Mouse (Mus musculus) spleen, postnatal 10 days (tissue): ENCODE measurements around the gene Gga2.

Experiments
- DNase-seq, 2 experiments: peaks; one replicate each; pipeline ENCODE4 v3.0.0; 2021 to 2022; ENCODE audit warnings: low spot score in 2 of 2

Gene Gga2

DNA sequence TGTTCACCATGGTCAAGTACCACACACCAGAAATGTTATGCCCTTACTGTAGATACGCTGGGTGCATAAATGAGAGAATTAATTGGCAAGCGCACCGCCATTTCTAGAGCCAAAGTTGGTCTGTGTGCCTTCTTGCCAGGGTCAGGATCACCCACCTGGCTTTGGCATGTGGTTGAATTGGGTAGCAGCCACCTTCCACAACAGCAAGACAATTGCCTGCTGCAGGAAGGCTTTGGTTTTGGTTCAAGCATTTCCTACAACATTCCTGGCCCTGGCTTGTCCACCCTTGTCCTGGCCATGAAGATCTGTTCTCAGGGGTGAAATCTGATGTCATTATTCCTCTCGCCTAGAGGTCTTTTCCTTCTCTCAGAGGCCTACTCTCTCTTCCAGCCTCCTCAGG, 8.7 kb downstream of the Gga2 start:
- no peak for DNase-seq

DNA sequence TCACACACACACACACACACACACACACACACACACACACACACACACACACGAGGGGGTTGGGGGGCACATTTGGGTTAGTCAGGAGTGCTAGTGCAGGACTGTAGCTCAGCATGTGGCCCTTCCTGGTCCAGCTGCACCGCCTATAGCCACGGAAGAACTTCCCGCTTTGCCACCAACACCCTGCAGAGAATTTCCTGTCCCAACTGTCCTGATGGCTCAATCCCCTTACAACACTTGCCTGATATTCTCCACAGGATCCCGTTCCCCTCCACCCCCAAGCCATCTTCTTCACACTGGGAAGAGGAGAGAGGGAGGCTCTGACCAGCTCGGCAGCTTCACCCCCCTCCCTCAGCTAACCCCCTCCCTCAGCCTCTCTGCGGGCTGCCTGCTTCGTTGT, 20.6 kb downstream of the Gga2 start:
- DNase-seq = no peak

DNA sequence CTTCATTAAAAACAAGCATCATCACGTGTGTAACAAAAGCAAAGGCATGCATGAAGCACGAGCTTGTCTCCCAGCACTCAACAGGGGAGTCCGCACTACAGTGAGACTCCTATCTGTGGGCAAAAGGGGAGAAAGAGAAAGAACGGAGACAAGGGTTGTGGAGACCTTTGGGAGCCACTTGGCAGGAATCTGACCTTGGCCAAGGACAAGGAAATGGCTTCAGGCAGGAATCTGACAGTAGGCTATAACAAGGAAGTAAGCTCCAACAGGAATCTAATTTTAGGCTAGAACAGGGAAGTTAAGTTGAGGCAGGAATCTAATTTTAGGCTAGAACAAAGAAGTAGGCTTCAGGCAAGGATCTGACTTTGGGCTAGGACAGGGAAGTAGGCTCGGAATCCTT, 25.1 kb downstream of the Gga2 start:
- DNase-seq = no peak

DNA sequence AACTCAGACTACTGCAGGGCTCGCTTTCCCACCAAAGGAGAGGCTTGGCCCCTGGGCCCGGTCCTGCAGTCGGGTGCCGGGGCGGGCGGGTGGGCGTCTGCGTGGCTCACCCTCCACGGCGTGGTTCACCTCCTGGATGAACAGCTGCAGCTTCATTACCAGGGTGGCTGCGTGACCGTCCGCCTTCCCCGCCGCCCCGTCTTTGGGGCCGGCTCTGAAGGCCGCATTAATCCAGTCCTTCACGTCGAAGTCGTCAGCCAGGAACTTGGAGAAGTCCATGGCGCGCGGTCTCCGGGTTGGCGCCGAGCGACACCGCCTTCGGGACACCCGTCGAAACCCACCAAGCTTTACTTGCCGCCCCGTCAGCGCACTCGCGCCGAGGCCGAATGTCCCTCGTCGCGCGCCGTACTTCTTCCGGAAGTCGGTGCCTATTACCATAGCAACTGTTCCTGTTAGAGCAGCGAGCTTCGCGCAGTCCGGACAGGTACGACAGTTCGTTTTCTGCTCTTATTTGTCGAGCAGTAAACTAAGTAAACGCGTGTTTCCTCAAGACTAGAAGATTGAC, 39.6 kb downstream of the Gga2 start, which contains the start of gene Cog7:
Gene Cog7, minus strand, starts transcription at position 405 of the 565 bp plus-strand sequence.
- peak; percentile 93 to 96 for DNase-seq

DNA sequence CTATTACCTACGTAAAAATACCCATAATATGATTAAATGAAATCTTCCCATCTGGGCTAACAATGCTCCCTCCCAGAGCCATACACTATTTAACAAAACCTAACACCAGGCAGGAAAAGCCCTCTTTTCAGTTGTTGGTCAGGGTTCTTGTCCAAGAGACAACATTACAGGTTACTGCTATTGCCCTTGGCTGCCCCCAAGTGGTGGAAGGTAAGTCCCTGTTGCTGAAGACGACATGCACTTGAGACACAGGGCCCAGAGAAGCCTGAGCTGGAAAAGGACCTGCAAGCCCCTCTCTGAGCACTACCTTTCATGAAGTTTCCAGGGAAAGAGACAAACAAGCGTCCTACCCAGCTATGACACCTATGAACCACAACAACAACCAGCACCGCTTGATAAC, 46.0 kb downstream of the Gga2 start:
- DNase-seq = peak; percentile 42 to 81

DNA sequence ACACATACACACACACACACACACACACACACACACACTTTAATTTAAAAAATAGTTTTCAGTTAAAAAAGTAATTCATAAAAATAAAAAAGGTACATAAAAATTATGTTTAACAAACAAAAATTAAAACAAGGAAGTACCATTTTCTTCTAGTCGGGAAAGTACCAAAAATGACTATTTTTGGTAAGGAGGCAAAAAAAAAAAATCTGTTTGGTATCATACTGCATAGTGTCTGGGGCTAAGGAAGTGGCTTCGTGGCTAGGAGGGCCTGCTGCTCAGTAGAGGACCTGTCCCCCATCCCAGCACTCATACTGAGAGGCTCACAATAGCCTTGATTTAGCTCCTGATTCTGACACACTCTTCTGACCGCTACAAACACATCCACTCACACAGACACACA, 49.3 kb downstream of the Gga2 start:
- DNase-seq = no peak

DNA sequence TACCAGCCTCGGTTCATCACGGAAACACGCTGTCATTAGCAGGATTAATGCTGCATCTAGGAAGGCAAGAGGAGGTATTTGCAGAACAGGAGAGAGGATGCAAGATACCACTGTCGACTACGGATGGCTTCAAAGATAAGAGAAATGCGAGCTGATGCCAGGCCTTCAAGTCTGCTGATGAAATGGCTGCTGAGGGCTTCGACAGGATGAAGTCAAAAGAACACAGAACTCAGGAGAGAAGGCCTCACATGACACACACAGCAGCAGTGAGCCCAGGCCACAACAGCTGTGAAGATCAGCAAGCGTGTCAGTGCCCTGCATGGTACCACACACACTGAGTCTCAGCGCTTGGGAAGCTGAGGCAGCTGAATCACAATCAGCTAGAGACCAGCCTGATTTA, 50.8 kb downstream of the Gga2 start:
- no peak for DNase-seq

DNA sequence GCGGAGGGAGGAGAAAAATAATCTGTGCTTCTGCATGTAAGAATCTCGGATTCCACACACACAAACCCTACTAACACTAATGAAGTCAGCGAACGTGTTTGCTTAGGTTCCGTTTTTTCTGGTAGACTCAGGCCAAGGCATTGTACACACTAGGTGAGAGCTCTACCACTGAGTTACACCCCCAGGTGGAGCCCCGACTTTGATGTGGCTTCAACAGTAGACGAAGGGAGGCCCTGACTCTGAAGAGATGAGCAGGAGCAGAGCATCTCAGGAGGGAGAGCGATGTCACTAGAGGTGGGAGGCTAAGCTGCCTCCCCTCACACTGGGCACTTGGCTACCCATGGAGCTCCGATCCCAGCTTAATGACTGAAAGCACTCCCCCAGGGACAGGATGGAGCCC, 52.2 kb downstream of the Gga2 start:
- DNase-seq = no peak

DNA sequence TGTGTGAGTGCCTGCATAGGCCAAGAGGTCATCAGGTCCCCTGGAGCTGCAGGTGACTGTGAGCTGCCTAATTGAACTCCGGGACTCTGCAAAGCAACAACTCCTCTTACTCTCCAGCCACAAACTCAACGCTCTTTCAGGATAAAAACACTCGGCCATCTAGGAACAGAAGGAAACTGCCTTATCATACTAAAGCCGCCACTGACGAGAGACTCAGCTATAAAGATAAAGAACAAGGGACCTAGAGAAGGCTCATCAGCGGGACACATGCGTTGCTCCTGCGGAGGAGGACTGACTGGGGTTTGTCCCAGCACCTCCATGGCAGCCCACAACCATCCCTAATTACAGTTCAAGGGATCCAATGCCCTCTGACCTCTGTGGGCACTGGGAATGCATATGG, 52.8 kb downstream of the Gga2 start:
- DNase-seq = no peak

DNA sequence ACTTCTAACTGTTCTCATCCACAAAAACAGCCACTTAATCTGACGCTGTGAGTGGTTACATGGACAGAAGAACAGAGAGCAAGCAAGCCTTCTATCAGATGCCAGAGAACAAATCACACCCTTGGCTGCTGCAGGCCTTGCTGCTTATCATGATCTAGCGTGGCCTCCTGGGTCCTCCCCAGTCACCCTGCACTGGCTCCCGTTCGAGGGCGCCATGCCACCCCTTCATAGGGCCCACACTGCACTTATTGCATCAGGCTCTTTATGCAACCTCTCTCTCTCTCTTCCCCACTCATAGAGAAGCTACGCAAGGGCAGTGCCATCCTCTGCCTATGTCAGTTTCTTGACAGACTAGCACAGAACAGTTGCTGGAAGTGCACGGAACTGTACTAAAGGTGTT, 54.9 kb downstream of the Gga2 start:
- no peak for DNase-seq

DNA sequence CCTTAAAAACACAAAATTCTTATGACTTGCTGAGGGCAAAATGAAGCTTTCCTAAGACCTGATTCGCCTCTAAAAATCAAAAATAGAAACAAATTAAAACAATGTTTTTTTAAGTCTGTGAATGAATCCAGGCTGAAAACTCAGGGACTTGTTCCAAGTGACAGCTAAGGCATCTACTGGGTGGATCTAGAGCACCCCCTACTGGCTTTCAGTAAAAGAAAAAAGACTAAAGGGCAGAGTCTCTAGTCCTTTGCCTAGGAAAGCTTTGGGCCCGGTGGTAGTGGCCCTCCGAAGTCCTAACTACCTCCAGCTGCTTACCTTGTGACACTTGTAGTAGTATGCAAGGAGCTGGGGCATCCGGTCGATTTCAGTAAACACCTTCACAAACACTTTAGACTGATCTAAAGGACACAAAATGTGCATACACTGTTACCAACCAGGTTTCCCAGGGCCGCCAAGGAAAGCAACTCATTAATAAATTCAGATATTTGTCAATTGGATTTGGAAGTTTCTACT, 57.1 kb downstream of the Gga2 start:
- no peak for DNase-seq

DNA sequence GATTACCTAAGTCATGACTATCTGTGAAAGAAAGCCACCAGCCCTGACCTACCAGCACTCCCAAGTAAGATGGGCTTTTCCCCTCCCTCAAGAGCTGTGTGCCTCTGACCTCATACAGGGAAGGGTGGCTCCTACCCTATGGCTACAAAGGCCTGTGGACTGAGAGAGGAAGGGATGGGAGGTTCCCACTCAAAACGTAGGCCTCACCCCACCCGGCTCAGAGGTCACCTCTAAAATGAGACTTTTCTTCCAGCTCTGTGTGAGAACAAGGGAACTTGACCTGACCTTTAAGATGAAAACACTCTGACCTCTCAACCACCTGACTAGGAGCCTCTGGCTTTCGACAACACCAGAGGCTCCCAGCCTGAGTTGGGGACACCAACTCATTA, 58.5 kb downstream of the Gga2 start:
- no peak for DNase-seq

DNA sequence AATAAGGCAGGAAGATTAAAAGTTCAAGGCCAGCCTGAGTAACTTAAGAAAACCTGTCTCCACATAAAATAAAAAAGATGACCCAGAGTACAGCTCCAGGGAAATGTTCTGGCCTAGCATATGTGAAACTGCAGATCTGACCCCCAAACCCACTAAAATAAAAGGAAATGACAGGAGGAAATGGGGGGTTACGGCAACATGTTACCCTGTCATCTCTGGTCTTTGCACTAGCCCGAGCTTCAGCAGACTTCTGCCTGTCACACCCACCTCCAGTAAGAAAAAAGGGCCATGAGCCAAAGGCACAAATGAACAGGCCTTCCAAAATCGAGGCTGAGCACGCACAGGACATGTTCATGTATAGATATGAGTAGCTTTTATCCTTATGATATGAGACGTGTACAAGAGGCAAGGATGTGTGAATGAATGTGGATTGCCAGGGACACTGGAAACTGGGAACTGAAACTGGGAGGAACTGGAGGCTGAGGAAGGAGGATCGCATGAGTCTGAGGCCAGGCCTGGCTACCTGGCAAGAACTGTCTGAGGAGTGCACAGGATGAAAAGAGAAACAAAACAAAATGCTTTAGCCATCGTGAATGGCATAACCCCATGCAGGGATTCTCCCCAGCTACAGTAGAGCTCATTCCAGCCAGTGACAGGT, 59.0 kb downstream of the Gga2 start:
- DNase-seq = no peak

DNA sequence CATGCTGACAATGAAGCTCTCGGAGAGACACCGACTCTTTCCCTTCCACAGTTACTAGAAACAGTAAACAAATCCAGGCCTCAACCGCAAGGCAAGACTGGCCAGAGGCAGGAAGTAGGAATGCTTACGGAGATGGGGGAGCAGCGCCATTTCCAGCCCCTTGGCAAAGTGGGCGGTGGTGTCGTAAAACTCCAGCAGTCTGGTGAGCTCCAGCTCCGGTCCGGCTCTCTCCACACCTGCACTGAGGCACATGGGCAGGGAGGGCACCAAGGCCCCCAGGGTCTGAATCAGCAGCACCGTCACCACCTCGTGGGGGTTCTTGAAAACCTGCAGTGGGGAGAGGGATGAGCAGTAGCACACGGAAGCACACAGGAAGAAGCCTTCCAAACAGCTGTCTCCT, 65.2 kb downstream of the Gga2 start:
- no peak for DNase-seq

DNA sequence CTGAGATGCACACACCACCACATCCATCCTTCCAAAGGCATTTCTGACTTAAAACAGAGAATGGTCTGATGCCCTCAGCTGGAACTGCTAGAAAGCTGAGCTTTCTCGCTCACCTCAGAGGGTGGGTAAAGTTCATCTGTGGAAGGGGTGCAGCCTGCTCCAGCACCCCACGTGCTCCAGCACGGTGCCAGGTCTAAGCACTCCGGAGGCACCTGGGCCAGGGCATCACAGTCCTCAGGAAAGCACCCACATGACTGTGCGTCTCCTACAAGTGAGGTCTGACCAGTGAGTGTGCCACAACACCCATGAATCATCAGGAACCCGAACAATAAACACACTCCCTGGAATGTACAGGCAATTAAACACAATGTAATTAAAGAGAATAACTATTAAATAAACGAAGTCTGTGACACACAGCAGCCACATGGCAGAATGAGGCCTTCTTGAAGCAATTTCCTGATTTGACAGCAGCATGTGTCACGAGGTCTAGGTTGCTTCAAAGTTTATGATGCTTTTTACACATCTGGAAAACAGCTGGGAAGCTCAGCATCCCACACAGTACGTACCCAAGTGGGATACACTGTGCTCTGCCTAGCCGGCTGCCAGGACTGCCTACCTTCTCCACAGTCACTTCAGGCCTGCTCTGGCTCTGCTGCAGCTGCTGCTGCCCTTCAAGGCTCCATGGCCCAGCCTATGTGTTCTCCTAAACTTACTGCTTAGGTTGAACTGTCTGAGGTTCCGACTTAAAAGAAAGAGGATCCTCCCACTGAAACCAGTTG, 65.9 kb downstream of the Gga2 start:
- DNase-seq = no peak

DNA sequence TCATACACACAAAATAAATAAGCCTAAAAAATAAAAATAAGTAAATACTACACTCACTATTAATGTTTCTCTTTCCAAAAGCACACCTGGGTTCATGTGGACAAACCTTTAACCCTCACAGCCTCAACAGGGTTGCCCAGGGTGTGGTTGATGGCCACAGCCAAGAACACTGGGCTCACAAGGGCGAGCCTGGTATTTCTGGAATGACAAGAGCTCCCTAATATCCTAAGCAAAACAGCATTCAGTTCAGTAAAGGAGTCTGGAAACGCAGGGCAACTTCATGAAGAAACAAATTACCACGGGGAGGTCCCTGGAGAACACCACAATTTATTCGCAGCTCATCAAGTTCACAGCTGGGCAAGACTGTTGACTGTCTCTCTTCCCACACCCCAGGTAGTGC, 73.5 kb downstream of the Gga2 start:
- DNase-seq = no peak

DNA sequence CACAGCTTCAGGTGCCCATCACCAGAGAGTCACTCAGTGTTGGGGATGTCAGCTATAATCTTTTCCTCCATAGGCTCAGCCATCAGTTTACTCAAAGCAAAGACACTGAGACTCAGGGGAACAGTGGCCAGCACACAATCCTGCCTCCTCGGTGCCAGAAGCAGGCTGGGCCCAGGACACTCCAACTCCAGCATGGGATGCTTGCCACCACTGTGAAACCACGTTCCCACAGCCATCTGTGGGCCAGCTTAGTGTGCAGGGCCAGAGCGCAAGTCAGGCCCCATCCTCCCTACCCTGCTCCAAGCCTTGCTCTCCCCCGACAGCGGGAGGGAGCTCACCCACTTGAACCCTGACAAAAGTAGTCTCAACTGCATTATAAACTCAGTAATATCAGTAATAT, 74.8 kb downstream of the Gga2 start:
- no peak for DNase-seq

DNA sequence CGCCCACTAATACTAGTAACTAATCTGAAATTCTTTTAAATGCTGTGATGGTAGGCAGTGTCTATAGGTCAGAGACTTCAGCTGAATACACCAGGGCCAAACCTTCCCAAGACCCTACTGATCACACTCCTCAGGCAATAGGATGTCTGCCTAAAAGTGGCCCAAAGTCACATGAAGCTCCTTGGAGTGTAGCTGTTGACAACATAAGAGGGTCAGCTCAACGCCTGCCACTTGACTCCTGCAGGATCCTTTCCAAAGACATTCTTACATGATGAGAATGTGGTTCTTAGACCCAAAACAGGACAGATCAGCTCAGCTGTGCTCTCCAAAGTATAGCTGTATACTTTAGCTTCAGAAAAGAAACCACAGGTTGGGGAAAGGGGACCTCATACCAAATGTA, 78.7 kb downstream of the Gga2 start:
- DNase-seq = no peak

DNA sequence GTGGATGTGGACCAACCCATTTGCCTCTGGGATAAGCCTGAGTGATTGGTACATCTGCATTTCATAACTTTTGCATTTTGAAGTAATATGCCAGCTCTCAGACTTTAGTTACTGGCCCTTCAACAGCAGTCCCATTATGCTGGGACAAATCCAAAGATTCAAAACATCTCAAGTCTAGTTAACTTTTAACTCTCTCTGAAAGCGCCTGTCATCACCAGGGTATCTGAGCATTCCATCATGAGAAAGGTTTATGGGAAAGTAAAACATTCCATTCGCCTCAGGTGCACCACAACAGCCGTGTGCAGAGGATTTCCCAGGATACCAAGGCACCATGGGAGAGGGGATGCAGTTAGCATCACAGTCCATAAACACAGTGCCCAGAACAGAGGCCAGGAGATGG, 79.4 kb downstream of the Gga2 start:
- no peak for DNase-seq

DNA sequence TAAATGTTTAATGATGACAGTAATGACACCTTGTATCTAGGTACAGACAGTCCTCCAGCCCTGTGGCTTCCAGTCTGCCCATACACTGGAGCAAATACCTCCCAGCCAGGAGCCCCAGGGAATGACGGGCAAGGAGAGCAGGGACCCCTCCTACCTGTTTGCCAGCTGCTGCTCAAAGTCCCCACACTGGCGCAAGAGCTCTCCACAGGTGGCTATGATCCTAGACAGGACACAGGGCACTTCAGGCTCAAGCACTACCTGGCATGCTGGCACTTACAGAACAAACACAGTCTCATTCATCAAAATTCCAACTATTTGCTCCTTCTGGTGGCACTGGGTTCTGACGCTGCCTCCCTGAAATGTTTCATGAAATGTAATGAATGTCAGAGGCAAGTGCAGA, 80.0 kb downstream of the Gga2 start:
- DNase-seq = no peak

DNA sequence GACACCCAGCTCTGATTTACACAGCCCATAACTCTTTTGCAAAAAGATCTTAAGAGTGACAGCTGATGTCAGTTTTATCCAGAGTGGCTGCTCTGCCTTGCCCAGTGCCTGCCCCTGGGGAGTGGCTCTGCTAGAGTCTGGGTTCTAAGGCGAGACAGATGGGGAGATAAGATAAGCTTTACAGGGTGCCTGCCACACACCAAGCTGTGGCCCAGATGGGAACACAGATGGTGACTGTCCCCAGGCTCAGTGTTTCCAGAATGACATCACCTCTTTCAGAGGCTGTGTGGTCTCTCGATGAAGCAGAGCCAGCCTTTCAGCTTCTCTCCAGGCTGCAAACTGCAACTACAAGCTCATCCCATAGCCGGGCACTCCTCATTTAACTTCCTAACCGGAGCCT, 81.3 kb downstream of the Gga2 start:
- no peak for DNase-seq

DNA sequence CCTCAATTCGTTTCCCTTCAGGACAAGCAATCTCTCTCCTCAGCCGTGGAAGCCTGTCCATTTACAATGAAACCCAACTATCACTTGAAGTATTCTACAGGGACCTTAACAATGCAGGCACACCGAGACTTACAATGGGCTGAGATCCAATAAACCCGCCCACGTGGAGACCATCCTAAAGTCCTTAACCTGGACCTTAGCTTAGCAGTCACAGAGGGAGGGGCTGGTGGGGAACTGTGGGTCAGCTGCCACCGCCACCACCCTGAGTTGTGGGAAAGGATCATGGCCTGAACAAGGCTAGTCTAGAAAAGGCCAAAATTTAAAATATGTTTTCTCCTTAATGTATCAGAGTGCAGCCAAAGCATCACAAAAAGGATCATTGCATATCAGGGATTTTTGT, 81.8 kb downstream of the Gga2 start:
- no peak for DNase-seq
